Mouse (Mus musculus) splenic B cell, adult 2 months (primary cell): Measurements from ENCODE around the gene Clec4a1.

ENCODE experiments used
- DNase-seq: peaks from one replicate; pipeline ENCODE4 v3.0.0-alpha.2; 2011; ENCODE audit warnings: low read depth, low spot score
- H3K27me3 ChIP-seq: 2 replicates; pipeline ENCODE4 v1.6.1; 2012; ENCODE audit warnings: mild to moderate bottlenecking, low read length, moderate library complexity, mixed read lengths; ENCODE audit not compliant: control insufficient read depth, poor library complexity, insufficient read depth, severe bottlenecking
- H3K36me3 ChIP-seq: 2 replicates; pipeline ENCODE4 v1.6.1; 2012; ENCODE audit warnings: mild to moderate bottlenecking, low read length, moderate library complexity, mixed read lengths; ENCODE audit not compliant: control insufficient read depth, poor library complexity, insufficient read depth, severe bottlenecking

The Clec4a1 gene

DNA sequence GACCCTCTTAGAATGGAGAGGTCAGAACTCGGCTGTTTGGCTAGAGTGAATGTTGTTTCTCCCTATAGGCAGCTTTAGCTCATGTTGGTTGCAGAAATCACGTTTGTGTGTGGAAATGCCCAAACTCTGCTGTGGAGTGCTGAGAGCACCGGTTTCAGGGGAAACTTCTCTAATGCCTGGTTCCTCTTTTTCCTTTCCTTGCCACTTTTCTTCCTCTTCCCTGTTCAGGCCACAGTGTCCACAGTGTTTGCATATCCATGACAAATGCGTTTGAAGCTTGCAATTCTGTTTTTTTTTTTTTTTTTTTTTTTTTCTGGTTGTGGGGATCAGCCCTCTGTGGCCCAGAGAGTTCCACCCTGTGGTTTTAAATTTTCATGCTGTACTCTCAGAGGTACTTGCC lies at the start of gene Clec4a1:
Gene Clec4a1, plus strand, starts transcription at position 398 of the 400 bp plus-strand sequence.
- peak; percentile 25 for DNase-seq
- no peaks in the 10 kb centered on the region for H3K27me3 ChIP-seq

DNA sequence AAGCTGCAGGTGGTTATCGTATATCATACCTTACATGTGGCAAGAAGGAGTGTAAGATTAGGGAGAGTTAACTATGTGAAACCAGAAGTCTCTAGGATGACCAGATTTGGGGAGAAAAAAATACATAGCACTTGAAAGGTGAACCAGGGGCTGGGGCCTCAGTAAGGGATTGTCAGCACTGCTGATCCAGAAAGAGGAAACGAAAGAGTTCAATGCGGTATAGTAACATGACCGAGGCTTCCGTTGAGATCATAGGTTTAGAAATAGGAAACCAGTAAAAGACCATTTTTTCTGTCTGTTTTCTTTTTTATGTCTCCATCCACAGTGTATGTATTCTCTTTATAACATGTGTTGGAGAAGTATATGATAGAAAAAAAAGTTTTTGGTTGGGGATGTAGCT lies 48.8 kb upstream of the Clec4a1 start:
- H3K36me3 ChIP-seq: 0 out of 2 replicates have a peak, but pooled peaks cover 2% of the 10 kb centered on the region
- peak; percentile 93 for DNase-seq

More for the DNA sequence above, at the start of gene Clec4a1:
- no peaks in the 10 kb centered on the region for H3K36me3 ChIP-seq

DNA sequence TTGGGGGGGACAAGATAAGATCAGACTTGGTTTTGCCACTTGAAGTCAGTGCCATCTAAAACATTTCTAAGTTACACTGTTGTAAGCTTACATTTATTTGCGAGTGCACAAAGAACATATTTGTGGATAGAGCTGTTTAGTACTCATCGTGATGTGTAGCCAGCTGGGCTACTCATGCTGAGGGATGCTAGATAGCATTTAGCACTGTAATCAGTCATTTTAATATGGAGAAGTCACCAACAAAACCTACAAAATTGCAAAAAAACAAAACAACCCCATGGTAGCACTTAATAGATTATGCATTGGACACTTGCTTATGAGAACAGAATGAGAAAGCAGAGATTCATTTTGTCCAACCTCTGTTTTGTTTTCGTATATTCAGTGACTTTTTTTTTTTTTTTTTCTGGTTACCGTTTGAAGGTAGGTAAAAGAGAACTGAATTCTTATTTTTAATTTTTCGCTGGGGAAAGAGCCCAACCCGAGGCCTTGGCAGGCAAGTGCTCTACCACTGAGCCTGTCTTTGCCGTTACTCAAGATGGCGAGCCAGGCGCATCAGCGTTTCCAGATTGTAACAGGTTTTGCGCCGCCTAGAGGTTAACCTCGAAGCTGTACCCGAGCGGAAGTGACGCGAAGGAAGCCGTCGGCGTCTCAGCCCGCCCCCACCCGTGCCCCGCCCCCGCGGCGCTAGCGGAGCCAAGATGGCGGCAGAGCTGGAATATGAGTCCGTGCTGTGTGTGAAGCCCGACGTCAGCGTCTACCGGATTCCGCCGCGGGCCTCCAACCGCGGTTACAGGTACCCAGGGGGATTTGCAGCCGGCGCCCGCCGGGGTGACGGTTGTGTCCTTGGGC lies 47.6 kb upstream of the Clec4a1 start, which contains the start of gene Necap1:
Gene Necap1, plus strand, starts transcription at position 604 of the 849 bp plus-strand sequence.
- Histone ChIP-seq H3K36me3 (0 out of 2 replicates have a peak, but pooled peaks cover 2% of the 10 kb centered on the region), H3K27me3 (no peaks in the 10 kb centered on the region)
- DNase-seq: peak; percentile 98

More for the DNA sequence above, 48.8 kb upstream of the Clec4a1 start:
- H3K27me3 ChIP-seq: no peaks in the 10 kb centered on the region

DNA sequence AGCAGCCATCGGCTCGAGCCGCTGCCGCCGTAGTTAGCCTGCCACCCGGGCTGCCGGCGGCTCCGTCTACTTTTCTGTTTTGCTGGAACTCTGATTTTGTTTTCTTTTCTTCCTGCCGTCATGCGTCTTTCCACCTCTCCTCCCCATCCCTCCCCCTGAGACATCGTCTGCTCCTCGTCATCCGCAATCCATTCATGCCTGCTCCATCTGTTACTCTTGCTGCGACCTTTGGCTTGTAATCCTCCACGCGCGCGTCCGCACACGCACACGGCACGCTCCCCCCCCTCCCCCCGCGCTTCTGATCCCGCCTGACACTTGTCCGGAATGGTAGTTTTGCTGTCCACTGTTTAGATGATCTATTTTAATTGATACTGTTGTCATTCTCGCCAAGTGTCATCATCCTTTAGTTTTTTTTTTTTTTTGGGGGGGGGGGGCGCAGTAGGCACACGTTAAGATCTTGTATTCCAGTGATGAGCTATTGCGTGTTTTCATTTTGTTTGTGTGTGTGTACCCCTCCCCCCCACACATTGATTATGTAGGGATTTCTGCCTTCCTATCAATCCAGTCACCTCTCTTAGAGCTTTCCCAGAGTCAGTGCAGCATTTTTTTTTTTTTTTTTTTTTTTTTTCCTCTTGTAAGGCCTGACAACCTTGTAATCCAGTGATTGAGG lies 46.8 kb upstream of the Clec4a1 start:
- peak; percentile 59 for DNase-seq
- H3K36me3 ChIP-seq: peaks cover 3% of the 10 kb centered on the region; the same call in 1 of the 2 replicates

DNA sequence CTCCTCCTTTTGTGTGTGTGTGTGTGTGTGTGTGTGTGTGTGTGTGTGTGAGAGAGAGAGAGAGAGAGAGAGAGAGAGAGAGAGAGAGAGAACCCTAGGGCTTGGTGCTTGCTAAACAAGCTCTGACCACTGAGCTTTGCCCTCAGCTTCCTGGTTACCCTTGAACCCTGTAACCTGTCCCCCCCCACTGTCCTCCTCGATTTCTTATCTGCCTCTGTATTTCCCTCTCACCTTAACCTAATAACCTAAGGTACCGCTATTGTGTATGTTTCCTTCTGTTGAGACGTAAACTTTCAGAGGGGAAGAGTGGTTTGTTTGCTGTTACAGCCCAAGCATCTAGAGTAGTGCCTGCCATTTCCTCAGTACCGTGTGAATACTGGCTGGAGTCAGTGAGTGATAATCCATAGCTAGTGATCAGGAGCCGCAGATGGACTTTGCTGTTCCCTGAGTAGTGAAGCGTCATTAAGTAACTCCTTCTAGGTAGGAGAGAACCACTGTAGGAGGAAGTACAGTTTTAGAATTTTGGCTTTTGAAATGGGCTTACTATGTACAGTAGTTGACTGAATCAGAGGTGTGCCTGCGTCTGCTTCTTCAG lies 42.4 kb upstream of the Clec4a1 start:
- peaks cover 22% of the 10 kb centered on the region for H3K36me3 ChIP-seq
- H3K27me3 ChIP-seq: no peaks in the 10 kb centered on the region
- no peak for DNase-seq

More for the DNA sequence above, 46.8 kb upstream of the Clec4a1 start:
- no peaks in the 10 kb centered on the region for H3K27me3 ChIP-seq

DNA sequence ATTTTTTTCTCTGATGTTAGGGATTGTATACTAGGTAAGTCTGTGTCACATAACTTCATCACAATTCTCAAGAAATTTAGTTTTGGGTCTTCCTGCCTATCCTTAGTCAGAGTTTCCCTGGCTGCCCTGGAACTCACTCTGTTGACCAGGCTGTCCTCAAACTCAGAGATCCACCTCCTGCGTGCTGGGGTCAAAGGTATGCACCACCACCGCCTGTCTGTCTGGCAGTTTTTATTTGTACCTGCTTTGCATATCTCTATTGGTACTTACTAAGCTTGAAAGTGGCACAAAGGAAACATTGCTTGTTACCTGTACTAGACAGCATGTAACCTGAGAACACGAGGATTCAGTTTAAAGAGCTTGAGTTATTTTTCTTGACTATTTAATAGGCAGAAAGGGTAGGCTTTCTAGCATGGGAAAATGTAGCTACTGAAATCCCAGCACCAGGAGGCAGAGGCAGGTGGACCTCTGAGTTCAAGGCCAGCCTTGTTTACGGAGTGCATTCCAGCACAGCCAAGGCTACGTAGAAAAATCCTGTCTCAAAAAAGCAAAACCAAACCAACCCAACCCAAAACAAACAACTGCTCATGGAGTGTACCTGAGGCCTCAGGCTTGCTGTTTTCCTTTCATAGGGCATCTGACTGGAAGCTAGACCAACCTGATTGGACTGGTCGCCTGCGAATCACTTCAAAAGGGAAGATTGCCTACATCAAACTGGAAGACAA lies 41.7 kb upstream of the Clec4a1 start:
- H3K27me3 ChIP-seq: no peaks in the 10 kb centered on the region
- peaks cover 24% of the 10 kb centered on the region for H3K36me3 ChIP-seq
- DNase-seq: no peak

DNA sequence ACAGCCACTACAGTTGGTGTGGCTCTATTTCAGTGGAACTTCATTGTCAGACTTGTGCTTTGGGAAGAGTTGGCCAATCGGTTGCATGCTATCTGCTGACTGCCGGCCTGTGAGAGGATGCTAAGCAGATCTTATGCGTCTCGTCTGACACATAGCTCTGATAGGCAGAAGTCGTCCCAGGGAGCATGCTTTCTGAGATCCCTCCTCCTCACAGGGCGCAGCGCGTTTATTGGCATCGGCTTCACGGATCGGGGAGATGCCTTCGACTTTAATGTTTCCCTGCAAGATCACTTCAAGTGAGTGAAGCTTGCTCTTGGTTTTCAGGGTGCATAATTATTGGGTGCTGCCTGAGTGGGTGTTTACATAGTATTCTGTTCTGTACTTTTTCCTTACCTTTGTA lies 40.4 kb upstream of the Clec4a1 start:
- peaks cover 29% of the 10 kb centered on the region for H3K36me3 ChIP-seq
- no peaks in the 10 kb centered on the region for H3K27me3 ChIP-seq
- no peak for DNase-seq

DNA sequence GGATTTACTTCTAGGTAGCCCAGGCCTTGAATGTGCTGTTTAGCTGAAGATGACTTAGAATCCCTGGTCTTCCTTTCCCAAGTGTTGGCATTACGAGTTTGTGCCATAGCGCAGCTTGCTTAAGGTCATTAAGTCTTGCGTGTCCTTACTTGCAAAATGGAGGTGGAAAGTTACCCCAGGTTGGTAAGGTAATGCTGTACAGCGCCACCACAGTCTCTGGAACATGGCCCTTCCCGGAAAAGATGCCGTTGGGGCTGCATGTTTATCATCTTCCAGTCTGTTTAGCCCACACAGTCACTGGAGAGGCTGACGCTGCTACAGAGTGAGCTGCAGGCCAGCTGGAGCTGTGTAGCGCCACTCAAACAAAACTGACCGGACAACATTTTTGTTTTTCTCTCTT lies 38.0 kb upstream of the Clec4a1 start:
- Histone ChIP-seq H3K27me3 (no peaks in the 10 kb centered on the region), H3K36me3 (peaks cover 36% of the 10 kb centered on the region)
- DNase-seq: no peak

DNA sequence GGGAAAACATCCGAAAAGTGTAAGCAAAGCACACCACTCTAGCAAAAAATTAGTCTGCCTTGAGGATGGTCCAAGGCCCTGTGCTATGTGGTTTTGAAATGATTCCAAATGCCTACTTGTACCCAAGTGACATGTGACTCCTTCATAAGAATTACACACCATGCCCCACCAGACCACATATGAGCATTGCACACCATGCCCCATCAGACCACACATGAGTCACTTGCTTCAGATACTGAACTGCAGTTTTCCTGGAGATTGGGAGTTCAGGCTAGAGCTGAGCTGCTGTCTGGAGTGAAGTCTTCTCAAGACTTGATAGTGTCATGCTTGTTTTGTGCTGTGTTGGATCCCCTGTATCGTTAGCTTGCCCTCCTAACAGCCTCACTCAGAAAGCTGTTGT lies 32.0 kb upstream of the Clec4a1 start:
- no peak for DNase-seq
- Histone ChIP-seq H3K36me3 (peaks cover 16% of the 10 kb centered on the region; the same call in 1 of the 2 replicates), H3K27me3 (no peaks in the 10 kb centered on the region)

DNA sequence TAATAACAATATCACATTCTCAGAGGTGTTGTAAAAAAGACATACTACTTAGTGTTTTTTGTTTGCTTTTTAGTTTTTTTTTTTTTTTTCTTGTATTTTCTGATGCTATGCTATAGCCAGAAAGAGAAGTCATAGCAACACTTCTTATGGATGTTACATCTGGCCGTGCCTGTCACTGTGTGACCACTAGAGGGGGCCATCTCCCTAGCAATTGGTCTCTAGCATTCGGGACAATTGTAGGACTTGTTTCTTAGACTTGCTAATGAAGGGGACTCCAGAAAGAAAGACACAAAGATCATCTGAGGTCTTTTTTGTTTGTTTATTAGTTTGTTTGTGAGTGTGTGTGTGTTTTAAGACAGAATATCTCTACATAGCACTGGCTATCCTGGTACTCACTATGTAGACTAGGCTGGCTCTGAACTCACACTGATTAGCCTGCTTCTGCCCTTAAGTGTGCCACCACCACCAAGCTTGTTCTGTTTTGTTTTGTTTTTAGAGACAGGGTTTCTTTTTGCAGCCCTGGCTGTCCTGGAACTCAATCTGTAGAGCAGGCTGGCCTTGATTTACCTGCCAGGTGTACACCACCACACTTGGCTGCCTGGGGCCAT lies 29.1 kb upstream of the Clec4a1 start:
- Histone ChIP-seq H3K36me3 (no peaks in the 10 kb centered on the region; the same call in 1 of the 2 replicates), H3K27me3 (no peaks in the 10 kb centered on the region)
- peak; percentile 83 for DNase-seq

DNA sequence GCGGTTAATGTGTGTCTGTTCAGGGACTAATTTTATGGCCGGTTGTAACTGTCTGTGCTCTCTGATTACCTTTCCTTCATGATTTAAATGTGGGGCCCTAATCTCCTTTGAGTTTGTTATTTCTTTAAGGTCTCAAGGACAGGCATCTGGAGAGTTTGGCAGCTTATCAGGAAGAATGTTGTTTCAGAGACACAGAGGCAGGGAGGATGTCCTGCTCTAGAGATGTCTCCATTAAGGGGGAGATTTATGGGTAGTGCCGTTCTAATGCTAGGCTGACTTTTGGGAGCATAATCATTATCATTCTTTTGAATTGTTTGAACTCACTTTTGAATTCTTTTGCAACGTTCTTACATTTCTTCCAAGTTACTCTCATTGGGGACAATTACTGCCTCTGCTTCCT lies 1.7 kb upstream of the Clec4a1 start:
- no peak for DNase-seq
- Histone ChIP-seq H3K27me3 (no peaks in the 10 kb centered on the region), H3K36me3 (no peaks in the 10 kb centered on the region)

DNA sequence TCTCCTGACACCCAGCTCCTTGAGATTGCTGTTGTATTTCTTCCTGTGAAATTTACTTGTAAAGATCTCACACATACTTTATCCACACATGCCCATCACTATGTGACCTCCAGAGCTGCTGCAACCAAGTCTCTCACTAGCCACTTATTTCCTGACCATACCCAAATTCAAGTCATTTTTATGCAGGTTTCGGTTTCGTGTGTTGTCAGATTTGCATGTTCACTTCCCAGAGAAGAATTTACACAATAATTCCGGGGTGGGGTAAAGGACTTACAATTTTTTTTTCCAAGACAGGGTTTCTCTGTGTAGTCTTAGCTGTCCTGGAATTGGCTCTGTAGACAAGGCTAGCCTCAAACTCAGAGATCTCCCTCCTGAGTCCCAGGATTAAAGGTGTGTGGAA lies 13.2 kb downstream of the Clec4a1 start:
- peak; percentile 15 for DNase-seq
- H3K36me3 ChIP-seq: no peaks in the 10 kb centered on the region
- H3K27me3 ChIP-seq: no peaks in the 10 kb centered on the region

DNA sequence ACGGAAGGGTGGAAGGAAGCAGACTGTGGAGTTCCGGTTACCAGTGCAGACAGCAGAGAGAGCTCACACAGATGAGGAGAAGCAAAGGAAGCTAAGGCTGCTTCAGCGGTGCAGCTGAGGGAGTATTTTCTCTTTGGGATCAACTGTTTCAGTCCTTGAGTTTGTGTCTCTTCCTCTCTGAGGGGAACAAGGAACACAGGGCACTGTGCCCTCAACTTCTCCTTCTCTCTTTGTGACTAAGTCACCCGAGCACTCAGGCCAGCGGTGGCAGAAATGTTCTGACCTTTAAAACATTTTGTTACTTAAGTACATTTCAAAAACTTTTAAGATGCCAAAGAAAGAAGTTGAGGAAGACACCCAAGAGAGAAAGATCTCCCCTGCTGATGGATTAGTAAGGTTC lies 18.0 kb downstream of the Clec4a1 start:
- no peaks in the 10 kb centered on the region for H3K36me3 ChIP-seq
- no peaks in the 10 kb centered on the region; the same call in 1 of the 2 replicates for H3K27me3 ChIP-seq
- no peak for DNase-seq

DNA sequence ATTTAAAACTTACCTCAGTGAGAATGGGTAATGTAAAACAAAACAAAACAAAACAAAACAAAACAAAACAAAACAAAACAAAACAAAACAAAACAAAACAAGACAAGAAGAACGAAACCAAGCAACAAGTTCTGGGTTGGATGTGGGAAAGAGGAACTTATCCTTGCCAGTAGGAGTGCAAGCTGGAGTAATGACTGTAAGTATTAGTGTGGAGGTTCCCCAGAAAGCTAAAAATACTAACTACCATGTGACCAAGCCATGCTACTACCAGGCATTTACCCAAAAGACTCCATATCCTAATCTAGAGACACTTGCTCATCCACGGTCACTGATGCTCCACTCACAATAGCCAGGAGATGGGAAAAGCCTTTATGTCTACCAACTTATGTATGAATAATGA lies 25.1 kb downstream of the Clec4a1 start:
- no peaks in the 10 kb centered on the region; the same call in 1 of the 2 replicates for H3K27me3 ChIP-seq
- no peak for DNase-seq

More for the DNA sequence above, 25.1 kb downstream of the Clec4a1 start:
- no peaks in the 10 kb centered on the region for H3K36me3 ChIP-seq
